21 mouse cellular contexts compared by ENCODE assay signal in the genomic region with DNA sequence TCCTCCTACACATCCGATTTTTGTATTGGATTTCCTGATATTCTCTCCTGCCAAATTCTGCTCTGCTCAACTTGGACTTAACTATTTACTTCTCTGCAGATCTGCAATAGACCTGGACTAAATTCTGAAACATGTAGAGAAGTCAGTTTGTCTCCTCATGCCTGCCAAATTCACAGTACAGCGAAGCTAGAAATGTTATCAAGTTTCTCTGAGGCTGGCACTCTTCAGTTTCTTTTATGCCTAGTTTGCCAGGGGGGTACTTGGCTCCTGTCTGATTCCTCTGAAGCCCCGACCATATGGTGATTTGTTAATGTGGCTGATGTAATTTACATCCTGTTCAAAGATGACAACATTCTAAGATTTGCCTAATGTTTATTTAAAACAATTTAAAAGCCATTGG.
DNase-seq lines count a peak whose midpoint lies in the region; ATAC-seq lines count a peak whose summit lies in the region.
"Had no signal": no experiment of that assay in that cellular context is flagged by ENCODE, and none has a peak within 500 bp of the region (broad histone marks: within the 10 kb centered on the region; RNA-seq: fewer than 3 reads in every experiment).

No protein-coding gene starts in this region.

- peak; percentile 70 to 82 for DNase-seq in cerebellum, postnatal 10 days
- no peak for DNase-seq in cerebellum, adult 9-11 months
- no peak for DNase-seq in frontal cortex, postnatal 10 days (ENCODE audit: low spot score in 2 of 2)
- peak; percentile 14 for DNase-seq in midbrain, embryonic 14.5 days
- no peak for DNase-seq in midbrain, embryonic 10.5 days (ENCODE audit: low spot score)
- DNase-seq in urinary bladder, postnatal 14 days (ENCODE audit: low spot score): no peak
- DNase-seq: adrenal gland, postnatal 10 days; cerebellum, adult 9-10 months; gastrocnemius, postnatal 36 days; heart, adult 2 months; heart, postnatal 14 days; kidney, adult 2 months; layer of hippocampus, adult 9-11 months; lung, postnatal 4 days; right cerebral cortex, adult 18-20 months had no signal

- no peak overlapping the region for H3K4me3 ChIP-seq in midbrain, embryonic 14.5 days (replicated peaks; ENCODE audit: low read depth, low read length)
- no peak overlapping the region for H3K4me3 ChIP-seq in midbrain, embryonic 10.5 days
- H3K4me3 ChIP-seq: embryonic facial prominence, embryonic 13.5 days; heart, adult 2 months; heart, embryonic 13.5 days; neural tube, embryonic 15.5 days had no signal

- H3K36me3 ChIP-seq in midbrain, embryonic 14.5 days (ENCODE audit: control insufficient read depth, insufficient read depth, low read length): no peaks in the 10 kb centered on the region
- no peaks in the 10 kb centered on the region for H3K36me3 ChIP-seq in midbrain, embryonic 10.5 days
- H3K36me3 ChIP-seq: embryonic facial prominence, embryonic 13.5 days; heart, embryonic 13.5 days; neural tube, embryonic 15.5 days had no signal

- no peak overlapping the region for H3K27ac ChIP-seq in midbrain, embryonic 14.5 days (replicated peaks; ENCODE audit: low read depth, low read length)
- no peak overlapping the region for H3K27ac ChIP-seq in midbrain, embryonic 10.5 days (replicated peaks)
- H3K27ac ChIP-seq: embryonic facial prominence, embryonic 13.5 days; heart, adult 2 months; heart, embryonic 13.5 days; kidney, postnatal 0 days; neural tube, embryonic 15.5 days; stomach, postnatal 0 days had no signal

- H3K9ac ChIP-seq in midbrain, embryonic 14.5 days (replicated peaks; ENCODE audit: low read length): no peak overlapping the region
- H3K9ac ChIP-seq: embryonic facial prominence, embryonic 13.5 days; heart, embryonic 13.5 days; neural tube, embryonic 15.5 days had no signal

- WGBS in midbrain, embryonic 14.5 days: 72% methylated on average over 3 of the region's 3 CpGs
- 78% methylated on average over 3 of the region's 3 CpGs for WGBS in midbrain, embryonic 10.5 days

- H3K4me1 ChIP-seq in midbrain, embryonic 14.5 days (ENCODE audit: control insufficient read depth, insufficient read depth, low read length): no peaks in the 10 kb centered on the region
- no peaks in the 10 kb centered on the region for H3K4me1 ChIP-seq in midbrain, embryonic 10.5 days
- H3K4me1 ChIP-seq: embryonic facial prominence, embryonic 13.5 days; neural tube, embryonic 15.5 days had no signal

- H3K9me3 ChIP-seq in midbrain, embryonic 14.5 days (ENCODE audit: control insufficient read depth, low read length): no peaks in the 10 kb centered on the region
- H3K9me3 ChIP-seq in midbrain, embryonic 10.5 days (replicated peaks): no peaks in the 10 kb centered on the region
- H3K9me3 ChIP-seq: embryonic facial prominence, embryonic 13.5 days; heart, embryonic 13.5 days; neural tube, embryonic 15.5 days had no signal

- H3K27me3 ChIP-seq in midbrain, embryonic 14.5 days (ENCODE audit: control insufficient read depth, insufficient read depth, low read length): no peaks in the 10 kb centered on the region
- H3K27me3 ChIP-seq in midbrain, embryonic 10.5 days (ENCODE audit: low read depth, poor library complexity, severe bottlenecking): no peaks in the 10 kb centered on the region
- H3K27me3 ChIP-seq: embryonic facial prominence, embryonic 13.5 days; heart, embryonic 13.5 days; neural tube, embryonic 15.5 days had no signal

- ATAC-seq in frontal cortex, adult (ENCODE audit: low TSS enrichment): peak; percentile 91
- no peak for ATAC-seq in midbrain, embryonic 14.5 days (ENCODE audit: low FRiP score, low TSS enrichment)

- H3K4me2 ChIP-seq in midbrain, embryonic 14.5 days (ENCODE audit: low read length): no peak overlapping the region
- H3K4me2 ChIP-seq: embryonic facial prominence, embryonic 13.5 days; heart, embryonic 13.5 days; neural tube, embryonic 15.5 days had no signal

Comparison
In these comparisons a context has a peak if more than half of its experiments do, and no peak if none do; other contexts are left out.
1. DNase-seq: peak in cerebellum, postnatal 10 days (2 of 2) and midbrain, embryonic 14.5 days (single experiment); none in cerebellum, adult 9-11 months (single experiment), frontal cortex, postnatal 10 days (0 of 2), midbrain, embryonic 10.5 days (single experiment) and urinary bladder, postnatal 14 days (single experiment).